Mouse (Mus musculus) small intestine, adult 2 months (tissue): ENCODE data around the gene Hells.

Experiments
- CTCF ChIP-seq: fragments of 200-500 bp; IDR thresholded peaks from 2 replicates; pipeline ENCODE4 v1.5.1; 2012; ENCODE audit warnings: low read depth, mild to moderate bottlenecking, control low read depth, inconsistent platforms, low read length, moderate library complexity, mixed read lengths; ENCODE audit not compliant: insufficient replicate concordance, insufficient read length; ENCODE audit errors: extremely low read depth
- POLR2A ChIP-seq: fragments of 200-500 bp; IDR thresholded peaks from 2 replicates; pipeline ENCODE4 v1.6.1; 2012; ENCODE audit warnings: low read depth, mild to moderate bottlenecking, control low read depth, inconsistent platforms, low read length, moderate library complexity

GRCm38 (mm10) chr19:38976269-38976668 is 45.6 kb downstream of the Hells start:
- TF ChIP-seq CTCF (no peak), POLR2A (no peak)
